Mouse (Mus musculus) right cerebral cortex, postnatal 25 days (tissue): Measurements from ENCODE around the gene Ppfibp2.

Experiments used
- DNase-seq: peaks from one replicate; pipeline ENCODE4 v3.0.0; 2022

Gene Ppfibp2

DNA sequence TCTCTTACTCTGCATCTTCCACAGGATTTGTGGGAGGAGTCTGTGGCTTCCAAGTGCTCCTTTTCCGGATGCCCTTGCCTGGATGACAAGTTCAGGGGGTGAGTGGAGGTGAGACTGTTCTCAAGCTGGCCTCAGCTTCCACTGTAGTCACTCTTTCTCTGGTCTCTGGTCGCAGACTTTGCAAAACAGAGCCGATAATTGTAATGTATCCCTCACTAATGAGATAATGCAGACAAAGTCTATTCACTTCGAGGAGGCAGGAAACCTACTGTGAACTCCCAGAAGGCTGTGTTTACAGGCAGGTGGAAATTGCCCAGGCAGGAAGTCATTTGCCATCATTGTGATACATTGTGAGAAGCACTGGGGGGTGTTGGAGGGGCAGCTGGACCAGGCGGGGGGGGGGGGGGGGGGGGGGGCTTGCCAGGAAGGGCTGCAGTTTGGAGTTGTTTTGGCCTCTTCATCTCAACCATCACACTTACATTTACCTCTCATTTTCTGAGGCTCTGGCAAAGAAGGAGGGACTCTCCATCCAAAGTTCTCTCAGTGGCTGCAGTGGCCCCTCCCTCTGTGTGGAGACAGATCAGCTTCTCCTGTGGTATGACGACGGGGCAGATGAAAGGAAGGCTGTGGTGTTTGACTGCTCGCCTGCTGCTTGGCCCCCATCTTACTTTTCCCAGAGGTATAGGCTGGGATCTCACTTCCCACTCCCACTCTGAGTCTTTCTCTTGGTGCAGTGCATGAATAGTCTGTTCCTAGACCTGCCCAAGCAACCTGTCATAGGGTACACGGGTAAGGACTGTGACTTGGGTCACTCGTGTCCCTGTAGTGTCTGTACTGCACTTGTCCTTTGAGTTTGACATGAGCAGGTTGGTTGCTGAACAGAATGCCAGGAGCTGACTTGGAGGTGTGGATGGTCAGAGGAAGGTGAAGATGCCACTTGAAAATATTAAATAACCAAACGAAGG, 23.3 kb downstream of the Ppfibp2 start:
- DNase-seq, result no peak

DNA sequence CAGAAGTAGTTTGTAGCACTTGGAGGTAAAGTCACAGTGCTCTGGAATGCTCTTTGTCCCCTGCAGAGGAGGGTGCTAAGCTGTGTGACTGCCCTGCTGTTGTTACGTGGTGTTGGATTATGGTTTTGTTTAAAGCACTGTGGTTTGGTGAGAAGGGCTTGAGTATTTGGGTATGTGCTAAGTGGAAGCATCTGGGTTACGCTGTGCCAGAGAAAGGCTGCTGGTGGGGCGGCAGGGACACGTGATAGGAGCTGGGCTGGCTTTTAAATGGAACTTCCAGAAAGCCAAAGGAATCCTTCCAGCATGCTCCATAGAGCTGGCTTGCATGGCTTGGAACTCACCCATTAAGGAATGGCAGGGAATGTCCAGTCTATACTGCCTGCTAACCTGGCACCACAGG, 24.2 kb downstream of the Ppfibp2 start:
- no peak for DNase-seq

DNA sequence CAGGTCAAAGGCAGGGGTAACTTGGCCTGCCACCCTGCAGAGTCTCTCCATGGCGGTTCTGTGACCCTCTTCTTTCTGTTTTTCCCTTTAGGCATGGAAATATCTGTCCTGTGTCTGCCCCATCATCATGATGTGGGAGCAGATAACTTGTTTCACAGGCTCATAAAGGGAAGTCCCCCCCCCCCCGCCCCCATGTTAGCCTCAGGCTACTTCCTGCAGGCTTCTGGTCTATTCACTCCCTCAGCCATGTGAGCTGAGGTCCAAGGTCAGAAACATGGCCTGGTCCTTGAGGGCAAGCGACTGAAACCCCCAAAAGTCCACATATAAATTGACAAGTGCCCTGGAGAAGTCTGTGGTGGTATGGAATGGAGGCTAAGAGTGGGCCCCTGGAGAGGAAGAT, 25.1 kb downstream of the Ppfibp2 start:
- no peak for DNase-seq

DNA sequence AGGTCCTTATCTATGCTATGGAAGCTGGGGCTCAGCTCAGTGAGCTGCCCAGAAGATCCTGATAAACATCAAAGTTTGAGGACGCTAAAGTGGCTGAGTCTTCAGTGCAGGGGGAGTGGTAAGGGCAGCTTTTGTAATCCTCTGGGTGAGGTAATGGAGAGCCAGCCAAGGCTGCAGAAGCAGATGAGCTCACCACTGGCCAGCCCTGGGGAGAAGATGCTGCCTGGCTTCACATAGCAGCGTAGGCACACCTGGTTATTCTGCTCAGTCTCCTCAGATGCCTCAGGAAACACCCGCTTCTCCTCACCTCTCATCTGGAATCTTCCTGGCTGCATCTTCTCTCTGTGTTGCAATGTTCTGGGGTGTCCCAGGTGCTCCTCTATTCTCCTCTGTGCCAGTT, 29.4 kb downstream of the Ppfibp2 start:
- DNase-seq, result no peak

DNA sequence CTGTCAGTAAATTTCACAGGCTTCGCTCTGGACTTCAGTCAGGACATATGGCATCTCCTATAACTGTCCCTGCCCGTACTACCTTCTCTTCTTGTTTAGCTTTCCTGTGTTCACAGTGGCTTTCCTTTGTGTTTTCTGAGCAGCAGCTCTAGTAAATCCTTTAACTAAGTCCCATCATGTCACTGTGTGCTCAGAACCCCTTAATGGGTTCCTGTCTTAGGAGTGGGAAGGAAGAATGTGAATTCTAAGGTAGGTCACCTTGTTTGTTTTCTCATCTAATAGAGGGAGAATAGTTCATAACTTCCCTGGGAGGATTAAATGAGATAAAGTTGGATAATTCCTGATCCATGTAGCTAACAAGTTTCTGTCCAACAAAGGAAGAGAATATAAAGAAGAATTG, 30.1 kb downstream of the Ppfibp2 start, which contains the start of gene 5330417H12Rik:
Gene 5330417H12Rik (minus strand): TSS at position 101 of the 400 bp plus-strand sequence.
- no peak for DNase-seq

DNA sequence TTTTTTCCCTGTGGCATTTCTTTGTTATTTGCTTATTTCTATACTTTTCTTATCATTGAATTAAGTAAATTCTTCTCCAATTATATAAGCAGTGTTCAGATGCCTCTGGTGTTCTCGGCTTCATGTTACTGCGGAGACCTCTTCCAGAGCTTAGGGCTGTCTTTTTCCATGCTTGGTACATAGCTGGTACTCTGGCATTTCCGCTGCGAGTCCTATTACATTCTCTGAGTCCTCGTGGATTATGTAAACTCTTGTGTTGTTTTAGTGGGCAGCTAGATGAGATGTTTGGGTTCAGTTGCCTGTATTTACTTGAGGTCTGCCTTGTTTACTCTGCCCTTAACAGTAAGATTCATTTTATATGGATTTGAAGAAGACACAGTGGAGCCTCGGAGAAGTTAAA, 30.8 kb downstream of the Ppfibp2 start:
- DNase-seq, result no peak

DNA sequence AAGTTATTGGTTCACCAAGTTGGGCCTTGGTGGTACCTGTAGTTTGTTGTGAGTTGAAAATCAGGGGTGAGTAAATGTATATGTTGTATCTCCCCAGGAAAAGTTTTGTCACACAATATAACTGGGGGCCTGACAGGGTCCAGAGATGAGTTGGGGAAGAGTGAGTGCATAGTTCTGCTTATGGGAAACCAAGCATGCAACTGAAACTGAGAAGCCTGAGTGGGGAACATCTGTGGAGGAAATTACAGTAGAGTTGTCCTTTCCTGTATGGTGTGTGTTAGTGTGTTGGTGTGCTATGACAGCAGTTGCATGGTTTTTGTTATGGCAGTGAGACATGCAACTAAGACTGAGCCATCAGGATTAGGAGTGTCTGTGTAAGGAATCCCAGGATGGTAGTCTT, 33.4 kb downstream of the Ppfibp2 start:
- no peak for DNase-seq

DNA sequence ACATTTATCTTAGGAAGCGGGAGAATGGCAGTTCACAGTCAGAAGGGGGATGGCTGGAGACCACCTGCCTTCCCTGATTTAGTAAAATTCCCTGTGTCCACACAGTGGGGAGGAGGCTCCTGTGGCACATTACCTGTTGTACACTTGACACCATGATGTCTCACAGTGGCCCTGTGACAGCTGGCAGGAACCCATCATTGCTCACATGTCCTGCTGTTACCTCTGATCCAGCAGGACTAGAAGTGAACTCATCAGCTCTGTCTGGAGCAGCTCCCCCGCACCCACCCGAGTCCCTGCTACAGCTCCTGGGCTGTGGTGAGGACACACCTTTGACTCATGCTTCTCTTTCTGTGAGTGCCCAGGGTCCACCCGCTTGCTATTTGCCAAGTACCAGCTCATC, 38.2 kb downstream of the Ppfibp2 start:
- DNase-seq, result no peak

DNA sequence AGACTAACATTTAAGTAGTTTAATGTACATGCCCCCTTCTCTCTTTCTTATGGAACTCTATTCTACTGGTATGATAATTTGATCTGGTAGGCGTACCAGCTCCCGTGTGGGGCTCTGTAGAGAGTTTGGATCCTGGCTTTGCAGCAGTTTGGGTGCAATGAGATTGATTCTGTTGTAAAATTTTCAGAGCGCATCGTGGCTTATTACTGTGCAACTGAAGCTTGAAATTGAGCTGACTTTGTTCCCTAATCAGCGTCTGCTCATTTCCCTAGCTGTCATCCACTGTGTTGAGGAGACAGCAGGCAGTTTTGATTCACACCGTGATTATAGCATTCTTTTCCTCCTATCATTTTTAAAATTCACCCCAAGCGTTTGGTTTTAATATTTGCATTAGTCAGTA, 42.4 kb downstream of the Ppfibp2 start:
- DNase-seq, result no peak

DNA sequence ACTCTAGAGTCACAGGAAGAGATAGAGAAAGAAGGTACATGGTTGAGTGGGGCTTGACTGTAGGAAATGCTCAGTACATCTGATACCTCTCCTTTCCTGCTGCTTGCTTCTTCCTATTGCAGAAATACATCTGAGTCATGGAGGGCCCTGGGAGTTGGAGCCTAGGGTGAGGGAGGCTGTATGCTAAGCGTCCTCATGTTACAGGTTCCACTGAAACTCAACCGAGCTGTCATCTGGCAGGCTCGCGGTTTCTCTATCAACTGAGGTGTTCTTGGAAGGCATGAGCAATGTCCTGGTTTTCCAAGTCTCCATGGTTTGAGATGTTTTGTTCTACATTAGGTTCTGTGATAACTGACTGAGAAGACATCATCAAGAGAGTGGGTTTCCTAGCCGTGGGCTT, 43.0 kb downstream of the Ppfibp2 start:
- no peak for DNase-seq

DNA sequence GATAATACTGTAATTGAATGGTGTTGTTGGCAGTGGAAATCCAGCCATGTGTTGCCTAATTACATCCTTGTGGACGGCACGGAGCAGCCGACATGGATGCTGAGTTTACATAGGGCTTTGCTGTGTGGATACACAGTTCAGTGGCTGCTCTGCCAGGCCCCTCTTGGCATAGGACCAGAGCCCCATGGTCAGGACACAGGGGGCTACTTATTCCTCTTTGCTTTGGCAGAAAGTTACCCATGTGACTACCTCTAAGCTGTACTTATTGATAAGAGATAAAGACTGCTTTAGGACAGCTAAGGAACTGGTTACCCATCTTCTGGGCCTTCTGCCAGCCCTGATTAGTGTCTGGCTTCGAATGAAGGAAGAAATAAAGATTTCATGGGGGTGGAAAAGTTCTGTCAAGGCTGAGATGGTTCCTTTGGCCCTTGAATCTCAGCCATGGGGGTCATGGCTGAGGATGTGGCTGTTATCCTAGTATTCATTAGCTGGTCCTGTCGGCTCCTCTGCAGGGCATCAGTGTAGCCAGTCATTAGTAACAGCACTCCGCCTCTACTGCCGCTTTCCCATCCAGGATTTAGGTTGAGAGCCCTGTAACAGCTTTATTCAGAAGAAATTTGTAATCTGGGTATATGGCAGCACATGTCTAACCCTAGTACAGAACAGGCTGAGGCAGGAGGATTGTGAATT, 47.7 kb downstream of the Ppfibp2 start:
- DNase-seq, result no peak

DNA sequence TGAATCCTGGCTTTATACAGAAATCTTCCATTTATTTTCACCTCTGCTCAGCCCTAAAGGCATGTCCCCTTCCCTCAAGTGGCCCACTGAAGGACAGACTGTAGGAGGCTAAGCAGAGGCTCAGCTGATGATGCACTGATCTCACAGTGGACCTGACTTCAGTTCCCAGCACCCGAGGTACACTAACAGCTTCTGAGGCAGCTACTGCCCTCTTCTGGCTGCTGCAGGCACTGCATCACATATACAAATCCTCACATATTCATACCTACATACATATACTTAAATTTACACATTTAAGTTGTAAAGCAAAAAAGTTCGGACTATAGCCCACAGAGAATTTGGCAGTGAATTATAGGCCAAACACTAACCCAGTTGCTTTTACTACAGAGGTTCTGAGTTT, 50.0 kb downstream of the Ppfibp2 start:
- DNase-seq, result no peak

DNA sequence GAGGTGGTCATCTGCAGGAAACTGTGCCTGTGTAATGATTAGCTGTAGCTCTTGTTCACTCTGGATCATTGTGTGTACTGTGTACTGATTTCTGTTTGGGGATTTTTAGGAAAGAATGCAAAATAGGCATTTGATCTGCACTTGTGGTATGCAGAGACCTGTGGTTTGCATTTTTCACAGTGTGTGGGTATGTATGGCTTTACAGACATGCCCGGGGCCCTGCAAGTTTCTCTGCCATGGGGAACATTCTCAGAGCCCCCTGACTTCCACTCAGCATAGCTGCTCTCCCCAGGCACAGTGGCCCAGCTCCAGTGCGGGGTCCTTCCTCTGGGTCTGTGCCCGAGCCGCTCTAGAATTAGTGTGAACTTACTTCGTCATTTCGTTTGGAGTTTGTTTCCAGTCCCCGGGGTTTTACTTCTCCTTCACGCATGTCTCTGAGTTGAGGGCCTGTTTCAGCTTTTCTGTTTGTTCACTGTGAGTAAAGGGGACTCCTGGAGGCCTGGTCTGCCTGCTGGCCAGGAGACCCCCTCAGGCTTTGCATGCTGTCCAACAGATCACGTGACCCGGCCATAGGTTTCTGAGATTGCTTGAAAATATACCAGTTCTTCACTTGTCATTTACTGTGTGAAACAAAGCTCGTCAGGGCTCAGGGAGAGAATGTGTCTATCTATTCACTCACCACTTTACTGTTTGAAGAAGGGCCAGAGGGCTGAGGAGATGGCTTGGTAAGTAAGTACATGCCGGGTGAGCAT, 54.1 kb downstream of the Ppfibp2 start:
- no peak for DNase-seq

DNA sequence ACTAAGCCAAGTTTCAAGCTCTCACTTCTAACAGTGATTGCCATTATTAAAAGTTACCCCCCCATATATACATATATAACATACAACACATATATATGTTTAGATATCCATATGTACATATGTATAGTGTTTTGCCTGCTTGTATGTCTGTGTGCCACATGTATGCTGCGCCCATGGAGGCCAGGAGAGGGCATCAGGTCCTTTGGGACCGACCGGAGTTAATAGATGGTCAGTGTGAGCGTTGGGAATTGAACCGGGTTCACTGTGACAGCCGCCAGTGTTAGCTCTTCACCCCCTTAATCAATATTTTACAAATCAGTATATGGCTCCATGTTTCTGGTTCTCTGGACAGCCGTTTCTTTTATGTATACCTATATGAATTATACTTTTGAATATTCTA, 55.0 kb downstream of the Ppfibp2 start:
- DNase-seq, result no peak

DNA sequence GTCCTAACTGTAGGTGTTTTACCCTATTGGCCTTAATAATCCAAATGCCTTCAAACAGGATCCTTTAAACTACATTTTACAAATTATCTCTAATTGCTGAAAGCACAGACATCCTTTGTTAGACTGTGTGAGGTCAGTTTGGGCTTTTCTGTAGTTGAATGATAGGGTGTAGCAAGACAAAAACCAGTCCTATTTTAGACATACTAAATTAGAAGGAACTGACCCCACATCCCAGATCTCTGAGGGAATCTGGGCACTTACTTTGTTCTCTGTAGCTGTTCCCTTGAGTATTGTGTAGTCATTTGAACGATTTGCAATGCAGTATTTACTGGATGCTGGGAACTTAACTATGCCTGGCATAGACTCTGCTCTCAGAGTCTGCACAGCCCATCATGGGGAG, 56.8 kb downstream of the Ppfibp2 start:
- DNase-seq, result no peak

DNA sequence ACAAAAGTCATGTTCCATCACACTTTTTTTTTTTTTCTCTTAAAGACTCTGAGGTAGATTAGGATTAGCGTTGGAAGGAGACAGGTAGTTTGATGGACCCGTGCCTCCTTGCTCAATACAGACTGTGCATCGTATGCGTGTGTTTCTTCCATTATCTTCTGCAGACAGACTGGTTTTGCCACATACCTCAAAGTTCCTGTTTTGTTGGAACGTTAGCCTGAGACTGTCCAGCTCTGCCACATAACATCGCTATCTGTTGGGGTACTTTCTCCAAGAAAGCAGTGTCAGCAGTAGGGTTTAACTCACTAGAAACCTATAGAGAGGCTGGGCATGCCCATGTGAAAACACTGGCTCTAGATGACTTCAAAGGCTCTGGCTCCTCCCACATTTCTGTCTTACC, 61.4 kb downstream of the Ppfibp2 start:
- no peak for DNase-seq

DNA sequence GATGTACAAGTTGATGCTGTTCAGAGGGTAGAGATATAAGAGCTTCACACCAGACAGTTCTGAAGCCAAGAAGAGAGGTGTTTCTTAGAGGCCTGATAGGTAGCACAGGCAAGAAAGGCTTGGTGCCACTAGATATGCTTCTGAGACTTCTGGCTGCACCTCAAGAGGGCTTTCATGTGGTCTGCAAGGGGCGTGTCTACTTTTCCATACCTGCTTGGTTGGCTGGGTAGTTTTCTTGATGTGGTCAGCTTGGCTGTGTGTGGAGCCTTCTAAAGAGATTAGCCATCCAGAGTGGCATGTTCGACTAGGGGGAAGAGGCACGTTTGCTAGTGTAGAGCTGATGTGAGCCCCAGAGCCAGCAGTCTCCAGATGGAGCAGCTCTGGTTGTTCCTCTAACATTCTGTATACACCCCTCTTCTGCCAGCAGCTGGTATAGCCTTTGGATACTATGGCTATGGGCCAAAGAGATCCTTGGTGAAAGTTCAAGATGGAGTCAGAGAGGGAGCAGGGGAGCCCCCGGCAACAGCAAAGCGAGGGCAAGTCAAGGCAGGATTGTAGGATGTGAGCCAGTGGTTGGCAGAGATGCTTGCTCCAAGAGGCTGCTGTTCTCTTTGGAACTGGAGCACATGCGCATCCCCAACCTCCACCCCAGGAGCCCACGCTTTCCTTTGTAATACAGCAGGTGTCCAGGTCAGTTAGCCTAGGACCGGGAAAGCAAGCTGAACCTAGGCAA, 64.3 kb downstream of the Ppfibp2 start:
- no peak for DNase-seq

DNA sequence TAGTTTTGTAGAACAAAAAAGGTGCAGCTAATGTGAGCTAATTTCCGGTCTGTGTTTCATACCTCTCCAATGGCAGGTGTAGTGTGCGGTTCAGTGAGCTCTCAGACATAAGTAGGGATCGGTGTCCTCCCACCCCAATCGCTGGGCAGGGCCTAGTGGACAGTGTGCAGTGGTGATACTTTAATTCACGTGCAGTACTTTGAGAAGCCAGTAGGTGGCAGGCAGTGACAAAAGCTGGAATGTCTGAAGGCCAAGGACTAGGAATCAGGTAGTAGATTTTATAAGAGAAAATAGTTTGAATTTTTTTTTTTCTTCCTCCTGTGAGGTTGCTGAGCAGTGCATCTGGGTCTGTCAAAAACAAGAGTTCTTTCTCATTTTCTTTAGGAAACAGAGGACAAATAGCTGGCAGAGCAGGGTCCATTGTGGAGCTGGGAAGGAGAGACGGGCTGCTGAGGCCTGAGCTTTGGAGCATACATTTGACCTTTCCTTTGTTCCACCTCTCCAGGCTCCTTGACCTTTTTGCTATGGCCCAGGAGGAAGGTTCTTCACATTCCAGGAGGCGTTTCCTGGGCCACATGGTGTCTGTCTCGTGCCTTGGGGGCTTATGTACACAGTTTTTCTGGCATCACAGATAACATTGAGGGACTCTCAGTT, 66.3 kb downstream of the Ppfibp2 start:
- DNase-seq, result peak; percentile 28

DNA sequence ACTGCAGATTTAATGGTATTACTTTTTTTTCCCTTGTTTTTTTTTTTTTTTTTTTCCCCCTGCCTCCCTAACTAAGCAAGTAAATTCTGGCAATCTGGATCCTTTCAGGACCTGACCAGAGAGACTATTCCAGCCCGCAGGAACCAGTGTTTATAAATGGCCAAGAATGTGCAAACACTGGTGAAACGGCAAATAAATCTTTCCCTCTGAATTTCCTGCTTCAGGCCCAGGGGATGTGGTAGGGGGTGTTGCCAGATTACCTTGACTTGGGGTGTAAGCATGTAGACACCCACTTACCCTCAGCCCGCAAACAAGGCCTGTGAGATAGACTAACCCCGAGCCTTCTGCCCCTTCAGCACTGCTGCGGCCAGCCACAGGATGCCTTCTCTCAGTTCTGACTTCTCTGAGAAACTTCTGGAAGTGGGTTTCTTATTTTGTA, 66.9 kb downstream of the Ppfibp2 start:
- no peak for DNase-seq

DNA sequence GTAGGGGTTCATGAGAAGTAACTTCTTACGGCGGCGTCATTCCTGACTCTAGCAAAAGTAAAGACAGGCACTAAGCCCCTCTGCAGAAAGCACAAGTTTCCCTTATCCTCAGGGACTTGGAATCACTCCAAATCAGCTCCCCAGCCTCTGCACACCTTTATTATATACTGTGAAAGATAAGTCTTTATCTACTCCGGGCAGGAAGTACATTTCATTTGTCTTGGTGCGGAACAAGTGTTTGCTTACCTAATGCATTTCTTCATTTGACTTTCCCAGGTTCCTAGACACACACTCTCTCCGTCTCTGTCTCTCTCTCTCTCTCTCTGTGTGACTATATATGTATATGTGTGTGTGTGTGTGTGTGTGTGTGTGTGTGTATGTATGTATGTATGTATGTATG, 68.6 kb downstream of the Ppfibp2 start:
- no peak for DNase-seq

DNA sequence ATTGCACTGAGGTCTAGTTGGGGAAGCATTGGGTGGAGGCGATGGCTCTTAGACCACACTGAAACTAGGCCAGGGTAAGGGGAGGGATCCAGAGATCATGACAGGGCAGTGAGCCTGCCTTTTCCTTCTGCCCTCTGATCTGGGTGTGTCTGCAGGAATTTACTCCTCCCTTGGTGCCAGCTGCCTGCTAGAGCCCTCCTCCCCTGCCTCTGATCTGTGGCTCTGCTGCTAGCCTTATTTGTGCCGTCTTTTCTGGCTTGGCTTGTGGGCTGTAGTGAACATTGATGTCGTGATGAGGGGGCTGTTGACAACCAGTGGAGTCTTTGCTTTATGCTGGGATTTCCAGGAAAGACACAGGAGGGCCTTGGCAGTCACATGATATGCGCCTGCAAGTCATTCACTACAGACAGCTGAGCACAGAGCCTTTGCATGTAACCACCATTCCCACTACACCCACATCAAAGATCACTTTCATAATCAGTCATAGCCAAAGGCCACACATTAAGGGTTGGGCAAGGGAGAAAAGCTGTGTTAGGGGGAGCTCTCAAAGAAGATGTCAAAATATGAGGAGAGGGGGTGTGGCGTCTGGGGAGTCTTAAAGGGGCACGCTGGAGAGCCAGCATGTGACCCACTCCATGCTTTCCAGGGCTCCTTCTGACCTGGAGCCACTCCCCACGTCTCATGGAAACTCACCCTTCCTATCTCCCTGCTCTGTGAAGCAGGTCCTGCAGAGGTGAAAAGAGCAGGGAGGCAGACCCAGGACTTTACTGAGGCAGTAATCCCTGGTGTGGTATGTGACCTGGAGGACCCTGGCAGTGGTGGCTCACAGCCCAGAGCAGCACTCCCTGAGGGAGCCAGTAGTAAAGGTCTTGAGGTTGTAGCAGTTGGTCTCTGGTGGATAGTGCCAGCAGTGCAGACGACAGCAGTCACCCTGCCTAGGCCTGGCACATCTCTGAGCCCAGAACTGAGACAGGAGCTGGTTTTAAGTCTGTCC, 69.4 kb downstream of the Ppfibp2 start:
- DNase-seq, result no peak
